Mouse (Mus musculus) forebrain, embryonic 10.5 days (tissue): Measurements from ENCODE around the gene Cd7. TPM values are rescaled to one million over a fixed set of nuclear protein-coding genes. Genes with fewer than 3 reads are reported as not detected.

ENCODE experiments used
- polyA plus RNA-seq: library from polyadenylated mRNA; unstranded; fragments of >200 nt; fragmentation: Nextera tagmentation; extraction: Ambion mirVana; gene quantifications from 2 replicates; pipeline ENCODE4 v1.2.1, GENCODE M21; 2016

Gene Cd7
- polyA plus RNA-seq, 1 experiment from 2014 or later: not detected

Other genes starting within 250 kb of the Cd7 start
- 110 and 111 TPM in 2 replicates for gene Dus1l, start 243.0 kb downstream of the Cd7 start, polyA plus RNA-seq
- gene Fasn, start 214.9 kb downstream of the Cd7 start, polyA plus RNA-seq: 134 and 144 TPM in 2 replicates
- 7.9 and 8.6 TPM in 2 replicates for gene Ccdc57, start 106.5 kb downstream of the Cd7 start, polyA plus RNA-seq
- gene Slc16a3, start 90.9 kb downstream of the Cd7 start, polyA plus RNA-seq: 147 and 194 TPM in 2 replicates
- 120 and 123 TPM in 2 replicates for gene Csnk1d, start 48.1 kb downstream of the Cd7 start, polyA plus RNA-seq
- gene Sectm1b, start 24.2 kb upstream of the Cd7 start, polyA plus RNA-seq: not detected in 2 replicates
- gene Sectm1a, start 41.8 kb upstream of the Cd7 start, polyA plus RNA-seq: not detected in 2 replicates
- gene Tex19.2, start 79.3 kb upstream of the Cd7 start, polyA plus RNA-seq: 0.06 TPM in 1 of 2 replicates, not detected in the other
- not detected in 2 replicates for gene Tex19.1, start 106.7 kb upstream of the Cd7 start, polyA plus RNA-seq
- 0.09 TPM in 1 of 2 replicates, not detected in the other for gene Uts2r, start 120.9 kb upstream of the Cd7 start, polyA plus RNA-seq
- 5.3 and 6.6 TPM in 2 replicates for gene Hexdc, start 165.0 kb upstream of the Cd7 start, polyA plus RNA-seq
- 23.0 and 25.1 TPM in 2 replicates for gene Ogfod3, start 165.3 kb upstream of the Cd7 start, polyA plus RNA-seq
- gene Cybc1, start 189.9 kb upstream of the Cd7 start, polyA plus RNA-seq: 28.2 and 29.9 TPM in 2 replicates
- gene Narf, start 197.8 kb upstream of the Cd7 start, polyA plus RNA-seq: 48.0 and 50.6 TPM in 2 replicates
- gene Foxk2, start 220.6 kb upstream of the Cd7 start, polyA plus RNA-seq: 10.4 and 11.9 TPM in 2 replicates